Mouse (Mus musculus) MEL-GATA-1-ER (cell line): ENCODE measurements around the gene Slc23a3.
A peak's percentile ranks its signal among the peaks of the same experiment; 100 is the strongest.

ENCODE experiments used
- DNase-seq: peaks from one replicate; pipeline ENCODE4 v3.0.0-alpha.2; 2012; ENCODE audit warnings: low read depth; ENCODE audit errors: extremely low read depth

Gene Slc23a3

DNA sequence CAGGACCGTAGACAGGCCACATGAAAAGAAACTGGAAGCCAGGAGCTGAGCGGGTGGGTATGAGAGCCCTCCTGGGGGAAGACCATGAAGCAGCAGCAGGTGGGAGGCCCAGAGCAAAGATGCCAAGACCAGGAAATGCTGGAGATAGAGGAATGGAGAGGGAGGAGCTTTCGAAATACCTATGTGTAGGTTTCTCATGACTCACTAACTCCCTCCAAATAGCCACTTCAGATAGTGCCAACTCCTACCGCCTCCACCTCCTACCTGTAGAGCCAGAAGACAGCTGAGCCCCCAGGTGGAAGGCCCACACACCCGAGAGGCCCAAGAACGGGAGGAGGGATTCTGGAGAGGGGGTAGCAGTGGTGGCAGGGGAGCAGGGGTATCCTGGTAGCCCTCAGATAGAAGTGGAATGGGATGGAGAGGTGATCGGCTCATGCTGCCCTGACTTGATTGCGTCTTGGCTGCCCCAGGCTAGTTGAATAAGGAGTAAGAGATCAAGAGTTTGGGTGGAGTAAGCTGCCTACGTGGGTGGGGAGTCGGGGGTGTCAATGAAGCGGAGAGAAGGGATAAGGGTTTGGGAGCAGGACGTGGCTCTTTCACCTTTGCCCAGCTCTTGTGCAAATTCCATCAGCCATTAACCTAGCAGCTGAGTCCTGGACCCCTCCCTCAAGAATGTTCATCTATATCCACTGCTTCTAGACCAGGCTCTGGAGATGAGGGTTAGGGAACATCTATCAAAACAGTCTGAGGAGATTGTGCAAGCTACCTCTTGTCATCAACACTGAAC lies at the start of gene Slc23a3:
Gene Slc23a3, minus strand, starts transcription at position 470 of the 787 bp plus-strand sequence.
- no peak for DNase-seq

DNA sequence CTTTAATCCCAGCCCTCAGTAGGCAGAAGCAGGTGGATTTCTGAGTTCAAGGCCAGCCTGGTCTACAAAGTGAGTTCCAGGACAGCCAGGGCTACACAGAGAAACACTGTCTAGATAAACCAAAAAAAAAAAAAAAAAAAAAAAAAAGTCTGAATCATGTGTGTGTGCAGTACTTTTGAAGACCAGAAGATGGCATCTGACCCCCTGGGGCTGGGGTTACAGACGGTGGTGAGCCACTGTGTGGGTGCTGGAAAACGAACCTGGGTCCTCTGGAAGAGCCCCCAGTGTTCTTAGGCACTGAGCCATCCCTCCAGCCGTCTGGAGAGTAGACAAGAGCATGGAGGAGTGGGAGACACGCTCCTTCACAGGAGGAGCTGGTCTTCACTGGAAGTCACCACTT lies 48.5 kb upstream of the Slc23a3 start:
- DNase-seq, result no peak

DNA sequence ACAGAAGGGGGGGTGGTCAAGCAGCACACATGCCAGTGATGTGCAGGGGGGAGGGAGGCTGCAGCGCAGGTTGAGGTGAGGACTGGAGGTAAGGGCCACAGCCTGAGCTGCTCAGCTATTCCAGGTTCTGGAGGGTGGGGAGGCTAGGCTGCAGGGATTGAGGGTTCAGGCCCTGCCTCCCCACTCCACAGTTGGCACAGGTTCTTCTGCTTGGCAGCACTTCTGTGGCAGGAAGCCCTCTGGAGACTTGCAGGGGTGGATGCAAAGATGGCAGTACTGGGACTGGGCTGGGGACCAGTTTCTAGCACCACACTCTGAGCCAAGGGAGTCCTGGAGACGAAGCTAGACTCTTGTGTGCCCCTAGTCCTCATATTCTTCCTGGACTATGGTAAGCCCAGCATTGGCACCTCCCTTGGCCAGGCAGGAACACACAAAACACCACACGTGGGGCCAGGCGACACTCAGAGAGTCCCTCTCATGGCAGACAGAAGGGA lies 47.7 kb upstream of the Slc23a3 start:
- DNase-seq, result no peak

DNA sequence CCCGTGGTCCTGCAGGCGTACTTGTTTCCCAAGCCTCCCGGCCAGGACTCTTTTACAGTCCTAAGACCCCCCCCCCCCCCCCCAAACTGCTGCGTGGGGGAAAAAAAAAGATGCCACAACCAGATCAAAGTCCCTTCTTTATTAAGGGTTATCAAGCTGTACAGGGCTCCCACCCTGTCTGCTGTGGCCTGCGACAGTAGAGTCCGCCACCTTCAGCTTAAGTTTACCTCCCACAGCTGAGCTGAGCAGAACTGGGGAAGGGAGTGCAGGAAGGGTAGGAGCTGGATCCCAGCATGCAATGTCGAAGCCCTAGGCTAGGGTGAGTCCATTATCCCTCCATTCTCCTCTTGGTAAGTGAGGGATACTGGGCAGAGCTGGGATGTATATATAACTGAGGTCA lies 47.1 kb upstream of the Slc23a3 start:
- DNase-seq, result no peak

DNA sequence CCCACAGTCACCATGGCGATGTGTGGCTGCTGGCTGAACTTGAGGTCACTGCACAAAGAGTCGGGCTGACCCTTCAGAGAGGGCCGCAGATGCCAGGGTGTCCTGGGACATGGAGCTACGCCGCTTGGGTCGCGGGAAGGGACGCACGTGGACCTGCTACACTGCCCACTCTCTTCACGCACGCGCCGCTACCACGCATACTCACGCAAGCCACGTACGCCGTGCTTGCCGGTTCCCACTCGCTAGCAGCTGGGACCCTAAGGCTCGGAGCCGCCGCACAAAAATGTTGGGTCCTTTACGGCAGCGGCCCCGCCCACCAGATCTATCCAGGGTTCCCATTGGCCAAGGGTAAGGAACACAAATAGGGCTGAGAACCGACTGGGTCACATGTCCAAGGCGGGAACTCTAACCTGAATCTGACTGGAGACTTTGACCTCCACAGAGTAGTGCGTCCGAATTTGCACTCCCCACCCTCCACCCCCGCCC lies 46.5 kb upstream of the Slc23a3 start, which contains the start of gene Abcb6:
Gene Abcb6, minus strand, starts transcription at position 288 of the 486 bp plus-strand sequence.
- peak; percentile 88 for DNase-seq

DNA sequence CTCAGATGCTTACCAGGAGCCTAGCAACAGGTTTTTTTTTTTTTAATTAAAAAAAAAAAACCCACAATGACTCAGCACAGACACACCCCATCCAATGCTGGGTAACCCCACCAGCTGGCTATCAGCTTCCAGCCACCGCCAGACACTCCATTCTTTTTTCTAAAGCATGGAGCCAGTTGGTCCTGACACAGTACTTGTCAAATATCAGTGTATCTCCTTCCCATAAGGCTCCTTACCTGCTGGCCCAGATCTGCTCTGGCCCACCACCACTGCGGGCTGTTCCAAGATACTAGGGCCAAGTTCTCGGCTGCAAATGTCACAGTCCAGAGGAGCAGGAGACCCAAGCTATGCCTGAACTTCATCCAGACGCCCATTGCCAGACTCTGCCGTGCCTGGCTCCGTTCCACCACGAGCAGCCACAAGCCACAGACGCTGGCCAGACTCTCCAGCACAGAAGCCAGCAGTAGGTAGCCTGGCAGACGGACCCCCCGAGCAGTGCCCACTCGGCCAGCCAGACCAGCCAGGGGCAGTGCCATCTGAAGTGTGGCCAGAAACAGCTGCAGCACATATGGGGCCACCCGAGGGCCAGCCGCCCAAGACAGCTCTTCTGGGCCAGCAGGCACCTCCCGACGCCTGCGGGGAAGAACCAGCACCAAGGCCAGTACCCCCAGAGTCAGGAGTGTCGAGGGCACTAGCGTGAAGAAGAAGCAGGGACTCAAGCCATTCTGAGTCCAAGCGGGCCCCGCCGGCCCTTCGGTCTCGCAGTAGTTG lies 45.8 kb upstream of the Slc23a3 start:
- peak; percentile 87 for DNase-seq

DNA sequence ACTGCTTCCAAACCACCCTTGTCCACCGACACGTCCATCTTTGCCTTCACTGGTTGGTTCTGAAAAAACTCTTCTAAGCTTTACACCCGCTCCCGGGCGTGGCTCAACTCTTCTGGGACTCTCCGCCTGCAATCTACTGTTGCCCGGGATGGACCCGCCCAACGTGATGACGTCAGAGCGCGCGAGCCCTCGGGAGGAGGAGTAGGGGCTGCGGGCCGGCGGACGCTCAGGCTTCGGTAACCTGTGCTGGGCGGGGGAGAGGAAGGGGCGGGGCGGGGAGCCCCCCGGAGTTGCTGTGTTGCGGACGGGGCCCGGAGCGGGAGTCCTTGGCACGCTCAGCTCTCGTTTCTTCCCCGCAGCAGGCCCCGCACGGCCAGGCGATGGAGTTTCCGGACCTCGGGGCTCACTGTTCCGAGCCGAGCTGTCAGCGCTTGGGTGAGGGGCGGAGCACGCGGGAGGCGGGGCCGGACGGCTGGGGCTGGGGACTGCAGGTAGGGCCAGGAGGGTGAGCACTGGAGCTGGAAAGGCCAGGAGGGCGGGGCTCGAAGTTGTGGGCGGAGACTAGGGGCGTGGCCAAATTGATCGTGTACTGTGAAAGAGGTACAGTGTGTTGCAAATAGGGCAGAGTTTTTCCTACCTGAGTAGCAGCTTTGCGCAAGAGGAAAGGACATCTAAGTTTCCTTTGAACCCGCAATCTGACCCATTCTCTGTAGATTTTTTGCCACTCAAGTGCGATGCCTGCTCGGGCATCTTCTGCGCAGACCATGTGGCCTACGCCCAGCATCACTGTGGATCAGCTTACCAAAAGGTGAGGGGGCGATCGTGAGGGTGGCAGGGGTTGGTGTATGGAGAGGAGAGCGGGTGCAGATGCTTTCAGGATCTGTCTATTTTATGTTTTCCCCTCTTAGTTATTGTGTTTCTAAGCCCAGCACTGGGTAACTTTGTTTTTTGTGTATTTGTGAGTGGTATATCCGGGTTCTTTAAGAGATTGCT lies 35.1 kb upstream of the Slc23a3 start, which contains the start of gene Zfand2b:
Gene Zfand2b, plus strand, starts transcription at position 175 of the 993 bp plus-strand sequence.
- peak; percentile 84 for DNase-seq

DNA sequence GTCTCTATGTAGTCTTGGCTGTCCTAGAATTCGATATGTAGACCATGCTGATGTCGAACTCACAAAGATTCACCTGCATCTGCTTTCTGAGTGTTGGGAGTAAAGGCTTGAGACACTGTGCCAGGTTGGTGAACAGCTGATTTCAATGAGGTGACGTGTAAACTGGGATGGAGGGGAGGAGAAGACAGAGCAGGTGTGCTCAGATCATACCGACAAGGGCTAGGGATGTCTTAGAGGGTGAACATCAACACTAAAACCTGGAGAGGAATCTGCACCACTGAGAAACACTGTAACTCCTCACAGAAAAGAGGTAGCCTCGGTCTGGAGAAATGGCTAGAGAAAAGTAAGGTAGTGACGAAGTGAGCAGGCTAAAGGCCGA lies 34.4 kb upstream of the Slc23a3 start:
- DNase-seq, result no peak

DNA sequence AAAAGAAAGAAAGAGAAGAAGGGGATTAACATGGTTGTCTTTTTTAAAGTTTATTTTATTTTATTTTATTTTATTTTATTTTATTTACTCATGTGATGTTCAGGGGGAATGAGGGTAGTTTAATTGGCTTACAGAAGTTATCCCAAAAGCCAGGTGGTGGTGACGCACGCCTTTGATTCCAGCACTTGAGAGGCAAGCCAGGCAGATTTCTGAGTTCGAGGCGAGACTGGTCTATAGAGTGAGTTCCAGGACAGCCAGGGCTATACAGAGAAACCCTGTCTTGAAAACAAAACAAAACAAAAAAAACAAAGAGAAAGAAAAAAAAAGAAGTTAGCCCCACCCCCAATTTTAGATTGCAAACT lies 26.5 kb upstream of the Slc23a3 start:
- no peak for DNase-seq

DNA sequence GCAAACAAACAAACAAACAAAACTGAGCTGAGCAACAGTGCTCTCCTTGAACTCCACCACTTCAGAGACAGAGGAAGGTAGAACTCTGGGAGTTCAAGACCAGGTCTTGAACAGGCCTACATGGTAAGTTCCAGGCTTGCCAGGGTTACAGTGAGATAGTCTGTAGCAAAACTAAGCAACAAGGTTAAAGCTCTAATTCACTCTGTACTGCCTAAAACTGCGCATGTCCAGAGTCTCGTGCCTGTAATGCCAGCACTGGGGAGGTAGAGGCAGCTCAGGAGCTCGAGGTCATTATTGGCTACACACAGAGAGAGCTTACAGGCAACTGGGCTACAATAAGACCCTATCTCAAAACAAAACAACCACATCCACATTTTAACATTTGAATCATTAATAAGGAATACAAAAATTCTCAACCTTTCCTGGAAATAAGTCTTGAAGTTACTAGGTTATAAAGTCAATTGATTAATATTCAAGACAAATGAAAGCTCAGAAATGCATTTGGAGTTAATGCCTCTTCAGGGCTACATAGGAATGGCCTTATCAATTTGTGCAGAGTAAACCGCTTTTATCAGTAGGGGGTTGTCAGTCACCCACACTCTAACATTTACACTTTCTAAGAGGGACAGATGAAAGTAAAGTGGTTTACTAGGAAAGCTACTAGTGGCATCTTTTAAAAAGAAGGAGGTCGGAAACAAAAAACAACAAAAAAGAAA lies 26.0 kb upstream of the Slc23a3 start:
- DNase-seq, result peak; percentile 36

DNA sequence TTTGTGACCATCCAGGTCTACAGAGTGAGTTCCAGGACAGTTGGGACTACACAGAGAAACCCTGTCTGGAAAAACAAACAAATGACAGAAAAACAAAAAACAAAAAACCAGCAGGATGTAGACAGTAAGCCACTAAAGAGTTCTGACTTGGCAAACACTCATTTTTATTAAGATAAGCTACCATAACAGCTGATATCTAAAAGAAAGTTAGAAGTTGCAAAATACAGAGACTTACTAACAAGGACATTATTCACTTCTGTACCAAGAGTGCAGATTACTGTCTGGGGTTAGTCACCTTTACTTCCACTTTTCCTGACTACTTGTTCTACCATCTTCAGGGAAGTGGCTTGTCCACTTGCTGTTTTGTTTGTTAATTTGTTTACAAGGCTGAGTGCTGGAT lies 25.3 kb upstream of the Slc23a3 start:
- DNase-seq, result no peak

DNA sequence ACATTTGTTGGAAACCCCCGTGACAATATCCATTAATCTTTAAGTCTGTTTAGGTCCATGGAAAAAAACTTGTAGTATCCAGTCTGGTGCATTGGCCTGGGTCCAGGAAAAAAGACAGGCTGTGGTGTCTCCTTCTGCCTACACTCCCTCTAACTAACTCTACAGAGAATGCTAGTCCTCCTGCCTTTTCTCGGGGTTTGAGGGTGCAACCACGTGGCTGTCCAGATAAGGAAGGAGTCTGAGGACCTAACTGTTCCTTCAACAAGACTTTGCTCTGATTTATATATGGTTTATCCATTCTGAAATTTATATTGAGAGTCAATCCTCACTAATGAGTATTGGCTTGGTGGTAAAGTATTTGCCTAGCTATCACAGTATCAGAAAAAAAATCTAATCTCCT lies 22.1 kb upstream of the Slc23a3 start:
- no peak for DNase-seq

DNA sequence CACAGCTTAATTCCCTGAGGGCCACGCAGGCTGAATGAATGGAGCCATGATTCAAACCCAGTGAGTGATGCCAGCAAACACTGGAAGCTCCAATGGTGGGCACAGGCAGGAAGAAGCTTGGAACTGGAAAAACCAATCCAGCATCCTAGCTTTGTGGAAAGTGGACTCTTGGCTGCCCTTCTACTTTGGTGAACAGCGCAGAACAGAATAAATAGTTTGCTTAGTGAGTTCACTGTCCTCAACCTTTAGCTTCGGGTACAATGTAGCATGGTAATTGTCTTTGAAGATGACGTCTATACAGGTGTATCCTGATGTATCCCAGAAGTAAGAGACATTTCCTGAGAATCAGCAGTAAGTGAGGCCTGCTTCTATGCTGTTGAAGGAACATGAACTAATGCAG lies 15.0 kb upstream of the Slc23a3 start:
- no peak for DNase-seq

DNA sequence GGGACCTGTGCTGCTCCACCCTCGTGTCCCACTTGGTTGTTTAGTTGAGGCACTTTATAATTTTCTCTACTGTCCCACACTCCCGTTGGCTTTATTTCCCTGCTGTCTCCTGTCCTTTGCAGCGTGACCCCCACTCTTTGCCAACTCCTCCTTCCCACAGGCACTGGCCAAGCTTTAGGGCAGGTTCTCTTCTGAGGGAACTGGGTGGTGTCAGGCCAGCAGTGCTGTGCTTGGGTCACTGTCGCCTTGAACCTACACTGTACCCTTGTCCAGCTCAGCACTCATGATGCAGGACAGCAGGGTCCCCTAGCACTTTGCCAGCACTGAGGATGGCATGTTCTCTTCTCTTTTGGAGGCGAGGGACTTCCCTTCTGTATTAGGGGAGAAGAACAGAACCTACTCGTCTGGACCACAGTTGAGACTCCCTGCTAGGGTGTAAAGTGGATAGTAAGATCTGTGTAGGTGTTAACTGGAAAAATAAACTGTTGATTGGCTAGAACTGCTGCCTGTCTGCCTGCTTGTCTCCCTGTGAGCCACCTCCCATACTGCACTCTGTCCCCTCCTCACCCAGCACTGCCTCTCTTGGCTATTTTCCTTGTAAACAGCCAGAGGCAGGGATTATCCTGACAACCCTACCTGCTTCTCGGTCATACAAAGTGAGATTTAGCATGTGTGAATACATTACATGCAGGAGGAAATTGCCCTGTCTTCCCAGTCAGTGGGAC lies 13.9 kb upstream of the Slc23a3 start:
- no peak for DNase-seq

DNA sequence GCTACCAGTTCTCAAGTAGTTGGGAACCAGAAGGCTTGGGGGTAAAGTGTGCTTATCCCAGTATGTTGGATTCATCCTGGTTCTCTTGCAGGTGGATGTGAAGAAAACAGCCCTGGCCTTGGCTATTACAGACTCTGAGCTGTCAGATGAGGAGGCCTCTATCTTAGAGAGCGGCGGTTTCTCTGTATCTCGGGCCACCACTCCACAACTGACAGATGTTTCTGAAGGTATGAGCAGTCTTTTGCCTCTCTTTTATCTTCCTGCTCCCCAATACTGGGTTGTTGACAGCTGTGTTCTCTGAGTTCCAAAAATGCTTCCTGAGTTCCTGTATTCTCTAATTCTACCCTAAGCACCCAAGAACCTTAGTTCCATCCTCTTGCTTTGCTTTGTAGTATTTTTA lies 11.9 kb upstream of the Slc23a3 start:
- no peak for DNase-seq

DNA sequence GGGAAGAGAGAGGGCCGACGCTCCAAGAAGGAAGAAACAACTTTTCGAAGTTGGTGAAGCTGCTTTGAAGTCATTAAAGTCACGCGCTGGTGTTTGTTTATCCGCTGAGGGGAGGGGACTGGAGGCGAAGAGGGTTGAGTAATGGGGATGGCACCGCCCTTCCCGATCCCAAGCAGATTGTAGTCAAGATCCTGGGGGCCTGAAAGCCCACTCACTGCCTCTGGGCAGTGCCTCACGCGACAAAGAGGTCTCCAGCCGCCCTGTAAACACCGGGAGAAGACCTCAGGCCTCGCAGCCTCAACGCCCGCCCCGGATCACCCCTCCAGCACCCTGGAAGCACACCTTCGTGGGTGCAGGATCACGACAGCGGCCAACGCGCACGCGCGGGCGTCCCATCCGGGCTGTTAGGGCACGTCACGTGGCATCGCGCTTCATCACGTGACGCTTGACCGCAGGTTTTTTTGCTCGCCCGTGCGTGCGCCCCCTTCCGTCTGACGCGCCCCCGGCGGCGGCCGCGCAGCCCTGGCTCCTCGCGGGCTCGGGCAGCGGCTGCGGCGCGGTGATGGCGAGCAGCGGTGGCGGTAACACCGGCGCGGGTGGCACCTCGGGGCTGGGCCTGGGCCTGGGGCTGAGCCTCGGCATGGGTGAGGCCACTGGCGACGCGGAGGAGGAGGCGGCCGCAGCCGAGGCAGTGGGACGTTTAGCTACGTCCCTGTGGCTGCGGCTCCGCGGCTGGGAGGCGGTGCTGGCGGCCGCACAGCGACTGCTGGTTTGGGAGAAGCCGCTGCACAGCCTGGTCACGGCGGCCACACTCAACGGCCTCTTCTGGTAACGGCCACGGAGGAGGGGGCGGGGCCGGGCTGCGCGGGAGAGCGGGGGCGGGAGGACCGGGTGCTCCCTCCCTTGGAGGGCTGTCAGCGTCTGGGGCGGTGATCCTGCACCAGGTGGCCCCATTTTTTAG lies 8.9 kb upstream of the Slc23a3 start, which contains the start of the genes Cnppd1 and Retreg2:
Gene Cnppd1, minus strand, starts transcription at position 411 of the 961 bp plus-strand sequence.
Gene Retreg2, plus strand, starts transcription at position 478 of the 961 bp plus-strand sequence.
- peak; percentile 83 for DNase-seq

DNA sequence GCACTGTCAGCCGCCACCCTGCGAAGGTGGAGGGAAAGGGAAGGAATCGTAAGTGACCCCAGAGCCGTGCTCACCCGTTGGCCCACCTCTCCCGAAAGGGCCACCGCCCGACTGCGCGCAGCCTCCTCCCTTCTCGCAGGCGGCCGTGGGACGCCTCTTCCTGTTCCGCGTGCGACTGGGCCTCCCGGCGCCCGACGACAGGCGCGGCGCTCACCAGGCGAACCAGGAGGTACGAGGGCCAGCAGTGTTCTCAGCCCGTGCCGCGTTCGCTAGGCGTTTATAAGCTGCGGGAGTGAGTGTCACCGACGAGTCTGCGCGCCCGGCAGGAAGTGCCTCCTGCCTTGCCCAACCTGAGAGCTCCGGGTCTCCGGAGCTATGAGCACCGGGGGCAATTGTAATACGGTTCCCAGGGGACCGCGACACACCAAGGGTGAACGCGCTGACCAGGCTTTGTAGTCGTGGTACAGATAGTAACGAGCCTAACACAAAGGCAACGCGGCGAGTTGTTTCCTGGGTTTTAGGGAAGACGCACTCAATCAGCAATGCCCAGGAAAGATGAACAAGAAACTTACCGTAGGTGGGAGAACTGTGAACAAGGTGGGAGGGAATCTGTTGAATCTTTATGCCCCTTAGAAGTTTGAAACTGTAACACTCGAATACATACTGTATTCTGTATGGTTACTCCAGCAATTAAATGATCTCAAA lies 7.9 kb upstream of the Slc23a3 start:
- DNase-seq, result peak; percentile 38
